Mouse (Mus musculus): ENCODE measurements at regions not wholly inside any gene's neighbourhood (a gene's known extent, or its start where the extent isn't known, plus 50 kb on each side); places are given as distances from the start of the nearest gene placed in this dataset.

GRCm38 (mm10) chr12:57931856-57932255 lies 279.7 kb upstream of the Sstr1 start:
- Histone ChIP-seq H3K4me1 (replicated peaks; ENCODE audit: insufficient read depth, low read length) (no peaks in the 10 kb centered on the region), H3K9ac (ENCODE audit: low read depth, low read length) (no peak overlapping the region), H3K36me3 (ENCODE audit: insufficient read depth, low read length) (no peaks in the 10 kb centered on the region), H3K9me3 (replicated peaks; ENCODE audit: low read length) (no peaks in the 10 kb centered on the region), H3K4me3 (replicated peaks; ENCODE audit: low read depth, low read length) (no peak overlapping the region), H3K27me3 (ENCODE audit: insufficient read depth, low read length) (no peaks in the 10 kb centered on the region), H3K4me2 (ENCODE audit: low read length) (no peak overlapping the region), H3K27ac (no peak overlapping the region)
- TF ChIP-seq CTCF (IDR thresholded peaks at IDR 0.05; ENCODE audit: low read depth) = no peak
- ATAC-seq (replicated peaks; ENCODE audit: low FRiP score, low read depth) = no peak; the same call in 1 of the 2 replicates
- no peak for DNase-seq (ENCODE audit: low spot score)

GRCm38 (mm10) chr12:57949886-57950285 lies 261.7 kb upstream of the Sstr1 start:
- ATAC-seq (replicated peaks; ENCODE audit: low FRiP score, low read depth) = no peak
- 73% methylated on average over 5 of the region's 5 CpGs for WGBS
- Histone ChIP-seq H3K27ac (no peak overlapping the region), H3K4me2 (ENCODE audit: low read length) (no peak overlapping the region), H3K4me1 (replicated peaks; ENCODE audit: insufficient read depth, low read length) (no peaks in the 10 kb centered on the region), H3K36me3 (ENCODE audit: insufficient read depth, low read length) (no peaks in the 10 kb centered on the region), H3K9me3 (replicated peaks; ENCODE audit: low read length) (no peaks in the 10 kb centered on the region), H3K4me3 (replicated peaks; ENCODE audit: low read depth, low read length) (no peak overlapping the region), H3K27me3 (ENCODE audit: insufficient read depth, low read length) (no peaks in the 10 kb centered on the region), H3K9ac (ENCODE audit: low read depth, low read length) (no peak overlapping the region)
- no peak for TF ChIP-seq CTCF (IDR thresholded peaks at IDR 0.05; ENCODE audit: low read depth)
- DNase-seq (ENCODE audit: low spot score) = no peak

GRCm38 (mm10) chr12:57958527-57958926 lies 253.0 kb upstream of the Sstr1 start:
- H3K4me2 ChIP-seq (ENCODE audit: low read length) = no peak overlapping the region
- DNase-seq (ENCODE audit: low spot score) (no peak), ATAC-seq (replicated peaks; ENCODE audit: low FRiP score, low read depth) (no peak)
- H3K9me3 ChIP-seq (replicated peaks; ENCODE audit: low read length) = no peaks in the 10 kb centered on the region
- no peaks in the 10 kb centered on the region for H3K27me3 ChIP-seq (ENCODE audit: insufficient read depth, low read length)
- H3K27ac ChIP-seq = no peak overlapping the region
- H3K4me3 ChIP-seq (replicated peaks; ENCODE audit: low read depth, low read length) = no peak overlapping the region
- TF ChIP-seq CTCF (IDR thresholded peaks at IDR 0.05; ENCODE audit: low read depth) = no peak
- H3K36me3 ChIP-seq (ENCODE audit: insufficient read depth, low read length) = no peaks in the 10 kb centered on the region
- WGBS = 91% methylated on average over 2 of the region's 2 CpGs
- no peak overlapping the region for H3K9ac ChIP-seq (ENCODE audit: low read depth, low read length)
- H3K4me1 ChIP-seq (replicated peaks; ENCODE audit: insufficient read depth, low read length) = no peaks in the 10 kb centered on the region

- no peak overlapping the region for H3K4me3 ChIP-seq (replicated peaks; ENCODE audit: low read depth, low read length)
- H3K4me2 ChIP-seq (ENCODE audit: low read length) = no peak overlapping the region
- H3K27me3 ChIP-seq (ENCODE audit: insufficient read depth, low read length) = no peaks in the 10 kb centered on the region
- no peak overlapping the region for H3K9ac ChIP-seq (ENCODE audit: low read depth, low read length)
- DNase-seq (ENCODE audit: low spot score) = no peak
- TF ChIP-seq CTCF (IDR thresholded peaks at IDR 0.05; ENCODE audit: low read depth) = 0 out of 2 replicates have a peak, but pooled peaks have one; percentile 3
- no peak for ATAC-seq (replicated peaks; ENCODE audit: low FRiP score, low read depth)
- no peaks in the 10 kb centered on the region for H3K36me3 ChIP-seq (ENCODE audit: insufficient read depth, low read length)
- no peaks in the 10 kb centered on the region for H3K4me1 ChIP-seq (replicated peaks; ENCODE audit: insufficient read depth, low read length)
- WGBS = 84% methylated on average over 6 of the region's 6 CpGs
- H3K9me3 ChIP-seq (replicated peaks; ENCODE audit: low read length) = no peaks in the 10 kb centered on the region
- no peak overlapping the region for H3K27ac ChIP-seq
Observed at GRCm38 (mm10) chr12:57960171-57960570, 251.4 kb upstream of the Sstr1 start.

- Histone ChIP-seq H3K4me1 (replicated peaks; ENCODE audit: insufficient read depth, low read length) (no peaks in the 10 kb centered on the region), H3K36me3 (ENCODE audit: insufficient read depth, low read length) (no peaks in the 10 kb centered on the region), H3K27ac (no peak overlapping the region), H3K9me3 (replicated peaks; ENCODE audit: low read length) (no peaks in the 10 kb centered on the region), H3K9ac (ENCODE audit: low read depth, low read length) (no peak overlapping the region), H3K27me3 (ENCODE audit: insufficient read depth, low read length) (no peaks in the 10 kb centered on the region), H3K4me3 (replicated peaks; ENCODE audit: low read depth, low read length) (no peak overlapping the region), H3K4me2 (ENCODE audit: low read length) (no peak overlapping the region)
- TF ChIP-seq CTCF (IDR thresholded peaks at IDR 0.05; ENCODE audit: low read depth) = no peak
- ATAC-seq (replicated peaks; ENCODE audit: low FRiP score, low read depth) (no peak), DNase-seq (ENCODE audit: low spot score) (no peak)
- 57% methylated on average over 3 of the region's 3 CpGs for WGBS
Observed at GRCm38 (mm10) chr12:57969168-57969567, 242.4 kb upstream of the Sstr1 start.

GRCm38 (mm10) chr12:57970163-57970562 lies 241.4 kb upstream of the Sstr1 start:
- H3K36me3 ChIP-seq (ENCODE audit: insufficient read depth, low read length) = no peaks in the 10 kb centered on the region
- DNase-seq (ENCODE audit: low spot score) (no peak), ATAC-seq (replicated peaks; ENCODE audit: low FRiP score, low read depth) (no peak)
- H3K4me1 ChIP-seq (replicated peaks; ENCODE audit: insufficient read depth, low read length) = no peaks in the 10 kb centered on the region
- H3K27ac ChIP-seq = no peak overlapping the region
- no peak overlapping the region for H3K4me2 ChIP-seq (ENCODE audit: low read length)
- H3K9ac ChIP-seq (ENCODE audit: low read depth, low read length) = no peak overlapping the region
- WGBS = 80% methylated on average over 4 of the region's 4 CpGs
- H3K9me3 ChIP-seq (replicated peaks; ENCODE audit: low read length) = no peaks in the 10 kb centered on the region
- no peak for TF ChIP-seq CTCF (IDR thresholded peaks at IDR 0.05; ENCODE audit: low read depth)
- H3K4me3 ChIP-seq (replicated peaks; ENCODE audit: low read depth, low read length) = no peak overlapping the region
- no peaks in the 10 kb centered on the region for H3K27me3 ChIP-seq (ENCODE audit: insufficient read depth, low read length)

- 77% methylated on average over 2 of the region's 2 CpGs for WGBS
- no peak overlapping the region for H3K4me2 ChIP-seq (ENCODE audit: low read length)
- no peak for ATAC-seq (replicated peaks; ENCODE audit: low FRiP score, low read depth)
Observed at GRCm38 (mm10) chr12:57972484-57972883, 239.1 kb upstream of the Sstr1 start.

More at GRCm38 (mm10) chr12:57972484-57972883, 239.1 kb upstream of the Sstr1 start:
- Histone ChIP-seq H3K27me3 (ENCODE audit: insufficient read depth, low read length) (no peaks in the 10 kb centered on the region), H3K4me1 (replicated peaks; ENCODE audit: insufficient read depth, low read length) (no peaks in the 10 kb centered on the region), H3K9ac (ENCODE audit: low read depth, low read length) (no peak overlapping the region), H3K27ac (no peak overlapping the region), H3K4me3 (replicated peaks; ENCODE audit: low read depth, low read length) (no peak overlapping the region), H3K9me3 (replicated peaks; ENCODE audit: low read length) (no peaks in the 10 kb centered on the region), H3K36me3 (ENCODE audit: insufficient read depth, low read length) (no peaks in the 10 kb centered on the region)
- DNase-seq (ENCODE audit: low spot score) = no peak
- TF ChIP-seq CTCF (IDR thresholded peaks at IDR 0.05; ENCODE audit: low read depth) = no peak
